Mouse (Mus musculus) limb, embryonic 11.5 days (tissue): ENCODE data around the gene P2rx1. TPM values are rescaled to one million over a fixed set of nuclear protein-coding genes. Genes with fewer than 3 reads are reported as not detected.

ENCODE experiments used
- ATAC-seq: fragments of 200-750 bp; cut with Nextera tagmentation; 2 replicates; pipeline ENCODE4 v1.8.0; 2017; ENCODE audit warnings: low read depth; ENCODE audit not compliant: insufficient number of reproducible peaks, low FRiP score, low TSS enrichment
- DNase-seq: peaks from one replicate; pipeline ENCODE4 v3.0.0-alpha.2; 2015; ENCODE audit warnings: low spot score
- H3K27ac ChIP-seq: fragments of 300-500 bp; sonication (generic); replicated peaks from 2 replicates; pipeline ENCODE4 v1.5.1; 2014; ENCODE audit warnings: low read depth, mild to moderate bottlenecking, low read length
- H3K27me3 ChIP-seq: fragments of 300-500 bp; sonication (generic); 2 replicates; pipeline ENCODE4 v1.6.1; 2014; ENCODE audit warnings: mild to moderate bottlenecking, low read length, mixed read lengths; ENCODE audit not compliant: control insufficient read depth, insufficient read depth
- H3K36me3 ChIP-seq: fragments of 300-500 bp; sonication (generic); 2 replicates; pipeline ENCODE4 v1.6.1; 2014; ENCODE audit warnings: mild to moderate bottlenecking, low read length, moderate library complexity, mixed read lengths; ENCODE audit not compliant: control insufficient read depth, insufficient read depth
- H3K4me1 ChIP-seq: fragments of 300-500 bp; sonication (generic); 2 replicates; pipeline ENCODE4 v1.6.1; 2014; ENCODE audit warnings: low read length, mixed read lengths; ENCODE audit not compliant: control insufficient read depth, insufficient read depth
- H3K4me2 ChIP-seq: fragments of 300-500 bp; sonication (generic); 2 replicates; pipeline ENCODE4 v1.6.1; 2014; ENCODE audit warnings: low read depth, mild to moderate bottlenecking, moderate library complexity; ENCODE audit not compliant: severe bottlenecking
- H3K4me3 ChIP-seq: fragments of 300-500 bp; sonication (generic); 2 replicates; pipeline ENCODE4 v1.5.1; 2014; ENCODE audit warnings: low read depth, low read length
- H3K9ac ChIP-seq: fragments of 300-500 bp; sonication (generic); 2 replicates; pipeline ENCODE4 v1.6.1; 2014; ENCODE audit warnings: mild to moderate bottlenecking, low read length
- H3K9me3 ChIP-seq: fragments of 300-500 bp; sonication (generic); 2 replicates; pipeline ENCODE4 v1.6.1; 2016; ENCODE audit warnings: low read length; ENCODE audit not compliant: control insufficient read depth
- WGBS: fragments of 180-500 bp; shearing (Covaris S2); extraction: QIAGEN DNeasy Blood & Tissue Kit; methylation state at CpG from one replicate; pipeline ENCODE4 v1.1.7; 2014; 5-methylcytosine and 5-hydroxymethylcytosine counted together
- polyA plus RNA-seq: library from polyadenylated mRNA; unstranded; fragments of >200 nt; fragmentation: Nextera tagmentation; extraction: Ambion mirVana; gene quantifications from 2 replicates; pipeline ENCODE4 v1.2.1, GENCODE M21; 2014

The P2rx1 gene
- polyA plus RNA-seq = 1.3 and 2.0 TPM in 2 replicates

DNA sequence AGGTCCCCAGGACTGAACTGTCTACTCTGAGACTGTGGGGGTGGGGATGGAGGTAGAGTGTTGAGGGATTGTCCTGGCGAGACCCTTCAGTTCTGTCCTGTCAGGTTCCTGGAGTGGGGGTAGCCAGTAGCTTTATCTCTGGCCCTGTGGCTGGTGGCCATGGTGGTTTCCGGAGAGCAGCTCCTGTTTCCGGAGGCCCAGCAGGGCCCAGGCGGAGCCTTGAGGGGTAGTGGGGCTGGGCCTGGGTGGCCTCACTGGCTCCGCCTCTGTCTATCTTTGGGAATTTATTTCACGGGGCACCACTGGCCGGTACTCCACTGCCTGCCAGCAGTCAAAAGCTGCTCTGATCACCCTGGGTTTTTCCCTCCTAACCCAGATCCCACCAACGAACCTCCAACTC, at the start of gene P2rx1:
Gene P2rx1, plus strand, starts transcription at position 333 of the 400 bp plus-strand sequence.
- Histone ChIP-seq H3K4me1 (no peaks in the 10 kb centered on the region), H3K36me3 (no peaks in the 10 kb centered on the region), H3K9me3 (no peaks in the 10 kb centered on the region), H3K4me3 (no peak within 1 kb of the TSS), H3K27me3 (no peaks in the 10 kb centered on the region), H3K4me2 (no peak within 1 kb of the TSS), H3K27ac (no peak within 1 kb of the TSS), H3K9ac (no peak within 1 kb of the TSS)
- ATAC-seq (peak; percentile 67; the same call in 1 of the 2 replicates), DNase-seq (no peak)
- WGBS = 42% methylated on average over 8 of the region's 8 CpGs

DNA sequence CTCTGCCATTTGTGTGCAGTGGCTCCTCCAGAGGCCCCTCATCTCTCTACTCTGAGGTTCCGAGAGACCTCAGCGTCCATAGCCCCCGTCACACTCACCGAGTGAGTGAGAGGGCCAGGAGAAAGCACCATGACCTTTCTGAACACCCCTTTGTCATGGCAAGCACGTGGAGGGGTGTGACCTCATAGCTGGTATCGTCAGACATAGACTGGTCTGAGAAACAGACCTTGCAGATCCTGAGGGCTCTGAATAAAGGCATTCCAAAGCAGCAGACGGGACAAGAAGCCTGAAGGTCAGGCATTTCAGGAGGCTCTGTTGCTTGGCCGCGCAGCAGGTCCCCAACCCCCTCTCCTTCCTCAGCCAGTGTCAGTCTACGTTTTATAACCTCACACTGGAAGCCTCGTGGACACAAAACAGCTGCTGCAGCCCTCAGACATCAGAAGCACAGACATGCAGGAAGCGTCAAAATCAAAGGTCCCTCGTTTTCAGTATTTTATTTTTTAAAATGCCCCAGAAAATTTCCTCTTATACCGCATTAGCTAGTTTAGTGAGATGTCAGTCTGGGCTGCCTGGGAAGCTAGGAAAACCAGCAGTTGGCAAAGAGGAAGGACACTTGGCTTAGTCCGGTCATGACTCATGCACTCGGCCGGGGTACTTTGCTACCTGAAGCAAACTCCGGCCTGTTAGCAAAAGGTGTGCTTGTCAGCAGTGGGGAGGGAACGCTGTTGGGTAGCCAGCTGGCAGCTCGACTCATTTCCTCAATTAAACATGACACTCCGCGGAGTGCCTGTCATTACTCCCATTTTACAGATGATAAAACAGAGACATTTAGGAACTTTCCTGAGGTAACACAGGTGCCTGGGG, 47.5 kb upstream of the P2rx1 start:
- no peaks in the 10 kb centered on the region for H3K4me1 ChIP-seq
- no peak for ATAC-seq
- no peak overlapping the region for H3K4me2 ChIP-seq
- H3K36me3 ChIP-seq = no peaks in the 10 kb centered on the region
- H3K4me3 ChIP-seq = no peak overlapping the region
- no peaks in the 10 kb centered on the region for H3K27me3 ChIP-seq
- WGBS = 67% methylated on average over 22 of the region's 22 CpGs
- DNase-seq = no peak
- H3K27ac ChIP-seq = no peak overlapping the region
- H3K9ac ChIP-seq = no peak overlapping the region
- H3K9me3 ChIP-seq = peaks cover 2% of the 10 kb centered on the region; the same call in 1 of the 2 replicates

- H3K9ac ChIP-seq = no peak overlapping the region
- 68% methylated on average over 3 of the region's 3 CpGs for whole genome bisulfite sequencing
- no peak overlapping the region for H3K4me2 ChIP-seq
- ATAC-seq (no peak), DNase-seq (no peak)
- no peaks in the 10 kb centered on the region for H3K36me3 ChIP-seq
- H3K27me3 ChIP-seq = no peaks in the 10 kb centered on the region
- no peaks in the 10 kb centered on the region for H3K4me1 ChIP-seq
- H3K27ac ChIP-seq = no peak overlapping the region
- H3K4me3 ChIP-seq = no peak overlapping the region
- peaks cover 2% of the 10 kb centered on the region; the same call in 1 of the 2 replicates for H3K9me3 ChIP-seq
Observed at GRCm38 (mm10) chr11:72952226-72952625, 46.7 kb upstream of the P2rx1 start.

- Histone ChIP-seq H3K27ac (no peak overlapping the region), H3K4me1 (no peaks in the 10 kb centered on the region), H3K4me3 (no peak overlapping the region), H3K9ac (no peak overlapping the region), H3K36me3 (no peaks in the 10 kb centered on the region), H3K27me3 (no peaks in the 10 kb centered on the region), H3K9me3 (peaks cover 2% of the 10 kb centered on the region; the same call in 1 of the 2 replicates), H3K4me2 (no peak overlapping the region)
- no peak for ATAC-seq
- WGBS = 90% methylated on average over 6 of the region's 6 CpGs
- DNase-seq = no peak
Observed at GRCm38 (mm10) chr11:72952697-72953096, 46.2 kb upstream of the P2rx1 start.

- no peak overlapping the region for H3K4me3 ChIP-seq
- DNase-seq (no peak), ATAC-seq (no peak)
- peaks cover 2% of the 10 kb centered on the region; the same call in 1 of the 2 replicates for H3K9me3 ChIP-seq
- H3K36me3 ChIP-seq = no peaks in the 10 kb centered on the region
- 80% methylated on average over 1 of the region's 1 CpGs for WGBS
- no peak overlapping the region for H3K4me2 ChIP-seq
- H3K27ac ChIP-seq = no peak overlapping the region
- H3K27me3 ChIP-seq = no peaks in the 10 kb centered on the region
- H3K4me1 ChIP-seq = no peaks in the 10 kb centered on the region
- no peak overlapping the region for H3K9ac ChIP-seq
Observed at GRCm38 (mm10) chr11:72953116-72953439, 45.8 kb upstream of the P2rx1 start.

DNA sequence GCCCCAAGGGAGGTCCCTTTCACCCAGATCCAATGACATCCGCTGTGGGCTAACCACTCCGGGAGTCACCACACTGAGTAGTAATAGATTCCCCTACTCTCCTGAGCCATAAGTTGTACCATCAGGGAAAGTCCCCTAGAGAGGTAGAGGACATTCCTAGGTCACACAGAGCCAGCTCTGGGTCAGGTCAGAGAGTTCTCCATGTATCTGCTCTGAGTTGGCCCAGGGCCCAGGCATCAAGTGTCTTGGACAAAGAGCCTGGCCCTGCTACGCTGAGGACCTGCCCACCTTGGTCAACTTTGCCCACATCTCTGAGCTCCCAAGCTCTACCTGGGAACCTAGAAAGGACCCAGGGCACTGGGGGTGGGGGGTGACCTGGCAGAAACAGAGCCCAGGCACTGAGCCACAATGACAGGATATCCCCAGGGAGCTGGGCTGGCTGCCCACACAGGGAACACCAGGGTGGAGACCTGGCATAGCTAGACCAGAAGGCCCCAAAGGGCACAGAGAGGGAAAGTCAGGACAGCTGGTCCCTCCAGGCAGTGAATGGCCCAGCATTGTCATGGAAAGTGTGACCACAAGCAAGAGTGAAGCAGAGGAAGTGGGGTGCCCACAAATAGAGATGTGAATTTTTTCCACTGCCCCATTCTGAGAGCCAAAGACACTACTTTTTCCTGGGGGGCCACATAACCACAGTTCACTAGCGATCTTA, 45.3 kb upstream of the P2rx1 start:
- no peak overlapping the region for H3K4me3 ChIP-seq
- peaks cover 2% of the 10 kb centered on the region; the same call in 1 of the 2 replicates for H3K9me3 ChIP-seq
- no peak for ATAC-seq
- no peak overlapping the region for H3K27ac ChIP-seq
- no peaks in the 10 kb centered on the region for H3K27me3 ChIP-seq
- 88% methylated on average over 4 of the region's 4 CpGs for whole genome bisulfite sequencing
- no peak overlapping the region for H3K9ac ChIP-seq
- no peak for DNase-seq
- H3K4me2 ChIP-seq = no peak overlapping the region
- no peaks in the 10 kb centered on the region for H3K36me3 ChIP-seq
- H3K4me1 ChIP-seq = no peaks in the 10 kb centered on the region

GRCm38 (mm10) chr11:72954216-72954615, 44.7 kb upstream of the P2rx1 start:
- ATAC-seq (no peak), DNase-seq (no peak)
- WGBS = 79% methylated on average over 4 of the region's 4 CpGs
- Histone ChIP-seq H3K4me2 (no peak overlapping the region), H3K36me3 (no peaks in the 10 kb centered on the region), H3K27ac (no peak overlapping the region), H3K9me3 (peaks cover 2% of the 10 kb centered on the region; the same call in 1 of the 2 replicates), H3K27me3 (peaks cover 3% of the 10 kb centered on the region), H3K4me1 (no peaks in the 10 kb centered on the region), H3K4me3 (no peak overlapping the region), H3K9ac (no peak overlapping the region)

GRCm38 (mm10) chr11:72955339-72955974, 43.4 kb upstream of the P2rx1 start:
- H3K9me3 ChIP-seq = peaks cover under 1% of the 10 kb centered on the region; the same call in 1 of the 2 replicates
- no peaks in the 10 kb centered on the region for H3K4me1 ChIP-seq
- no peaks in the 10 kb centered on the region for H3K36me3 ChIP-seq
- no peak for DNase-seq
- no peak for ATAC-seq
- no peak overlapping the region for H3K4me2 ChIP-seq
- 76% methylated on average over 5 of the region's 5 CpGs for WGBS
- H3K4me3 ChIP-seq = no peak overlapping the region
- no peak overlapping the region for H3K9ac ChIP-seq
- peaks cover 15% of the 10 kb centered on the region for H3K27me3 ChIP-seq
- no peak overlapping the region for H3K27ac ChIP-seq
